Mouse (Mus musculus) MEL (cell line): ENCODE results near the gene Pigk. TPM values are rescaled to one million over a fixed set of nuclear protein-coding genes. Genes with fewer than 3 reads are reported as not detected.
A peak's percentile ranks its signal among the peaks of the same experiment; 100 is the strongest.
"Not testable (repeated sequence)": the region's sequence is repeated elsewhere in the genome, so short reads cannot be mapped to it uniquely, and the experiment has no call there.

Source experiments
- DNase-seq: peaks from one replicate; pipeline ENCODE4 v3.0.0; 2011; ENCODE audit warnings: low read depth, low spot score
- H3K27ac ChIP-seq: 2 replicates; pipeline ENCODE4 v1.5.1; 2012; ENCODE audit warnings: low read depth, mild to moderate bottlenecking, control low read depth, low read length, moderate library complexity; ENCODE audit not compliant: control insufficient read depth
- H3K27me3 ChIP-seq, 2 experiments: fragments of 150-350 bp in 1 of 2; sonication (generic) in 1 of 2; 2 replicates each; pipeline ENCODE4 v1.6.1; 2012; ENCODE audit warnings: low read length in 2 of 2, mild to moderate bottlenecking in 2 of 2, improper control_type of control experiment in 1 of 2, moderate library complexity in 1 of 2; ENCODE audit not compliant: insufficient read depth in 2 of 2, control insufficient read depth in 1 of 2
- H3K36me3 ChIP-seq, 2 experiments: 2 replicates each; pipeline ENCODE4 v1.6.1; 2012 to 2014; ENCODE audit warnings: low read length in 2 of 2, improper control_type of control experiment in 1 of 2, inconsistent platforms in 1 of 2, mild to moderate bottlenecking in 1 of 2; ENCODE audit not compliant: insufficient read depth in 2 of 2, control insufficient read depth in 1 of 2
- H3K4me1 ChIP-seq, 2 experiments: fragments of 150-350 bp in 1 of 2; sonication (generic) in 1 of 2; 2 replicates each; pipeline ENCODE4 v1.6.1; 2012; ENCODE audit warnings: low read length in 2 of 2, improper control_type of control experiment in 1 of 2, mild to moderate bottlenecking in 1 of 2; ENCODE audit not compliant: insufficient read depth in 2 of 2, control insufficient read depth in 1 of 2
- H3K4me3 ChIP-seq, 2 experiments: fragments of 150-350 bp in 1 of 2; sonication (generic) in 1 of 2; 2 replicates each; pipeline ENCODE4 v1.5.1; 2012; ENCODE audit warnings: low read depth in 2 of 2, low read length in 2 of 2, mild to moderate bottlenecking in 2 of 2, moderate library complexity in 2 of 2, control low read depth in 1 of 2, improper control_type of control experiment in 1 of 2; ENCODE audit not compliant: control insufficient read depth in 1 of 2, insufficient read depth in 1 of 2
- H3K79me2 ChIP-seq: 2 replicates; pipeline ENCODE4 v1.6.1; 2012; ENCODE audit warnings: mild to moderate bottlenecking, low read length, moderate library complexity; ENCODE audit not compliant: control insufficient read depth, poor library complexity, insufficient read depth
- H3K9ac ChIP-seq: 2 replicates; pipeline ENCODE4 v1.6.1; 2012; ENCODE audit warnings: low read depth, mild to moderate bottlenecking, control low read depth, low read length, moderate library complexity; ENCODE audit not compliant: control insufficient read depth, poor library complexity, severe bottlenecking
- H3K9me3 ChIP-seq: fragments of 150-350 bp; sonication (generic); replicated peaks from 2 replicates; pipeline ENCODE4 v1.6.1; 2012; ENCODE audit warnings: mild to moderate bottlenecking, low read length, improper control_type of control experiment, moderate library complexity; ENCODE audit not compliant: insufficient read depth
- CHD1 ChIP-seq: IDR thresholded peaks from 2 replicates; pipeline ENCODE4 v1.6.1; 2012; ENCODE audit warnings: low read depth, mild to moderate bottlenecking, inconsistent platforms, low read length, improper control_type of control experiment
- CTCF ChIP-seq, 3 experiments: IDR thresholded peaks in 2 of 3; conservative IDR thresholded peaks in 1 of 3; 2 replicates each; pipeline ENCODE4 v1.5.1; 2011 to 2012; ENCODE audit warnings: low read length in 3 of 3, low read depth in 2 of 3, mild to moderate bottlenecking in 2 of 3, improper control_type of control experiment in 1 of 3, inconsistent platforms in 1 of 3, mixed read lengths in 1 of 3, moderate library complexity in 1 of 3; ENCODE audit not compliant: control insufficient read depth in 1 of 3, insufficient read depth in 1 of 3, poor library complexity in 1 of 3, severe bottlenecking in 1 of 3
- GABPA ChIP-seq: IDR thresholded peaks from 2 replicates; pipeline ENCODE4 v1.6.1; 2012; ENCODE audit warnings: low read depth, mild to moderate bottlenecking, inconsistent platforms, low read length, improper control_type of control experiment, moderate library complexity
- GATA1 ChIP-seq: IDR thresholded peaks from 2 replicates; pipeline ENCODE4 v1.6.1; 2011; ENCODE audit warnings: low read depth, low read length, improper control_type of control experiment
- HCFC1 ChIP-seq: IDR thresholded peaks from 2 replicates; pipeline ENCODE4 v1.6.1; 2012; ENCODE audit warnings: low read depth, mild to moderate bottlenecking, inconsistent platforms, low read length, improper control_type of control experiment, moderate library complexity
- JUND ChIP-seq: IDR thresholded peaks from 2 replicates; pipeline ENCODE4 v1.6.1; 2011; ENCODE audit warnings: low read depth, mild to moderate bottlenecking, improper control_type of control experiment, low read length
- KAT2A ChIP-seq: conservative IDR thresholded peaks from 2 replicates; pipeline ENCODE4 v1.6.1; 2012; ENCODE audit warnings: low read depth, low read length, improper control_type of control experiment, inconsistent platforms
- MAX ChIP-seq: IDR thresholded peaks from 2 replicates; pipeline ENCODE4 v1.6.1; 2011; ENCODE audit warnings: low read length, improper control_type of control experiment
- RAD21 ChIP-seq: IDR thresholded peaks from 2 replicates; pipeline ENCODE4 v1.6.1; 2011; ENCODE audit warnings: mild to moderate bottlenecking, low read depth, low read length, improper control_type of control experiment
- SMC3 ChIP-seq: IDR thresholded peaks from 2 replicates; pipeline ENCODE4 v1.6.1; 2011; ENCODE audit warnings: low read depth, low read length, improper control_type of control experiment
- USF1 ChIP-seq: IDR thresholded peaks from 2 replicates; pipeline ENCODE4 v1.6.1; 2014; ENCODE audit warnings: low read depth, mild to moderate bottlenecking, inconsistent platforms, low read length, improper control_type of control experiment, moderate library complexity
- ZC3H11A ChIP-seq: IDR thresholded peaks from 2 replicates; pipeline ENCODE4 v1.6.1; 2012; ENCODE audit warnings: low read depth, mild to moderate bottlenecking, inconsistent platforms, low read length, improper control_type of control experiment
- polyA plus RNA-seq, 2 experiments: library from polyadenylated mRNA; stranded (reverse) in 1 of 2; unstranded in 1 of 2; fragments of >175 nt in 1 of 2; fragments of >200 nt in 1 of 2; gene quantifications; 2 replicates each; pipeline versions ENCODE4 v1.2.1 to v1.2.4; 2012; ENCODE audit warnings: low replicate concordance in 2 of 2, low read depth in 1 of 2; ENCODE audit not compliant: insufficient read length in 2 of 2, insufficient read depth in 1 of 2, missing spikeins in 1 of 2
- total RNA-seq: library from RNA; depleted of rRNA; stranded (reverse); fragments of 300-350 nt; gene quantifications from 2 replicates; pipeline ENCODE4 v1.2.3, GENCODE M21; 2012

Pigk gene
- total and polyA plus RNA-seq, 3 experiments: 14.6 to 17.8 TPM; not detected in 1

GRCm38 (mm10) chr3:152783792-152784191 lies 69.9 kb downstream of the Pigk start:
- Histone ChIP-seq H3K27ac (no peak overlapping the region), H3K27me3 (no peaks in the 10 kb centered on the region), H3K4me1 (no peaks in the 10 kb centered on the region), H3K36me3 (peaks cover 0 to 2% of the 10 kb centered on the region in 2 experiments; a peak in 1 of 4 replicates), H3K4me3 (no peak overlapping the region), H3K79me2 (no peaks in the 10 kb centered on the region), H3K9me3 (no peaks in the 10 kb centered on the region), H3K9ac (no peak overlapping the region)
- DNase-seq: peak; percentile 80
- TF ChIP-seq CHD1 (no peak), CTCF (IDR thresholded peaks at IDR 0.05 in 2 of 3, conservative IDR thresholded peaks at IDR 0.05 in 1 of 3; ENCODE audit: control insufficient read depth in 1 of 3, insufficient read depth in 1 of 3, low read depth in 2 of 3, low read length in 3 of 3, poor library complexity in 1 of 3, severe bottlenecking in 1 of 3) (peak; percentile 77 to 85 (median 83)), SMC3 (peak; percentile 82), RAD21 (peak; percentile 84), KAT2A (no peak), USF1 (no peak), ZC3H11A (peak; percentile 75), JUND (no peak), HCFC1 (no peak)

GRCm38 (mm10) chr3:152784353-152784752 lies 70.5 kb downstream of the Pigk start:
- not testable (repeated sequence) for H3K9ac ChIP-seq, DNase-seq, H3K9me3 ChIP-seq, H3K4me1 ChIP-seq, H3K4me3 ChIP-seq, H3K36me3 ChIP-seq, H3K27me3 ChIP-seq, H3K27ac ChIP-seq, H3K79me2 ChIP-seq

- not testable (repeated sequence) for H3K9me3 ChIP-seq, H3K36me3 ChIP-seq, H3K27me3 ChIP-seq, H3K27ac ChIP-seq, H3K4me3 ChIP-seq, H3K4me1 ChIP-seq, DNase-seq, H3K9ac ChIP-seq, H3K79me2 ChIP-seq
Observed at GRCm38 (mm10) chr3:152788301-152788953, 74.5 kb downstream of the Pigk start.

GRCm38 (mm10) chr3:152792601-152793000 lies 78.7 kb downstream of the Pigk start:
- no peaks in the 10 kb centered on the region for H3K9me3 ChIP-seq

More at GRCm38 (mm10) chr3:152792601-152793000, 78.7 kb downstream of the Pigk start:
- no peaks in the 10 kb centered on the region for H3K36me3 ChIP-seq
- H3K9ac ChIP-seq: no peak overlapping the region
- H3K4me3 ChIP-seq: no peak overlapping the region
- H3K79me2 ChIP-seq: no peaks in the 10 kb centered on the region
- H3K27me3 ChIP-seq: no peaks in the 10 kb centered on the region
- no peak for DNase-seq
- no peak for TF ChIP-seq ZC3H11A
- no peak for TF ChIP-seq GABPA
- no peak for TF ChIP-seq GATA1
- no peak for TF ChIP-seq MAX
- TF ChIP-seq, all 39 proteins: peak for 0
- H3K4me1 ChIP-seq: no peaks in the 10 kb centered on the region
- no peak overlapping the region for H3K27ac ChIP-seq
